Mouse (Mus musculus) liver, adult 2 months (tissue): ENCODE results near the gene Cog3.

Source experiments
- CTCF ChIP-seq: fragments of 200-500 bp; IDR thresholded peaks from 2 replicates; pipeline ENCODE4 v1.5.1; 2011; ENCODE audit warnings: low read depth, low read length, control low read depth
- POLR2A ChIP-seq: fragments of 200-500 bp; IDR thresholded peaks from 2 replicates; pipeline ENCODE4 v1.6.1; 2011; ENCODE audit warnings: low read length, control low read depth; ENCODE audit not compliant: insufficient read depth; ENCODE audit errors: extremely low read depth

GRCm38 (mm10) chr14:75669085-75669645 lies 85.2 kb downstream of the Cog3 start:
- no peak for TF ChIP-seq CTCF
- TF ChIP-seq POLR2A, result no peak
